Mouse (Mus musculus) layer of hippocampus, postnatal 14 days (tissue): ENCODE results near the gene Frem3. TPM values are rescaled to one million over a fixed set of nuclear protein-coding genes. Genes with fewer than 3 reads are reported as not detected.

ENCODE experiments used
- DNase-seq, 2 experiments: peaks; one replicate each; pipeline ENCODE4 v3.0.0; 2021 to 2022; ENCODE audit warnings: low spot score in 2 of 2, mixed read lengths in 1 of 2
- long read RNA-seq, 2 experiments: library from polyadenylated mRNA; stranded (forward); transcript quantifications; one replicate each; pipeline ENCODE4 v2.0.0; 2021
- total RNA-seq, 2 experiments: library from RNA; stranded (reverse); gene quantifications; 2 replicates each; pipeline ENCODE4 v1.2.3; 2021

Gene Frem3
- total RNA-seq, result 1 to 10 TPM; 1.0 to 1.1 TPM
- long read RNA-seq, experiment 1, full-length matches to known transcripts, result 1 of 1 reads
- long read RNA-seq, experiment 1, partial matches to known transcripts, result 0 of 1 reads
- long read RNA-seq, experiment 1, other reads (novel, unspliced or antisense), result 0 of 1 reads
- long read RNA-seq, experiment 2, full-length matches to known transcripts, result 1 of 1 reads
- long read RNA-seq, experiment 2, partial matches to known transcripts, result 0 of 1 reads
- long read RNA-seq, experiment 2, other reads (novel, unspliced or antisense), result 0 of 1 reads

- peak in 1 of 2 experiments; percentile 3 for DNase-seq
Measured at GRCm38 (mm10) chr8:80610549-80611440, at the start of gene Frem3. Gene Frem3, plus strand, starts transcription at chr8:80611080.

GRCm38 (mm10) chr8:80564205-80564839 lies 46.6 kb upstream of the Frem3 start:
- no peak for DNase-seq

GRCm38 (mm10) chr8:80567471-80567870 lies 43.4 kb upstream of the Frem3 start:
- no peak for DNase-seq

GRCm38 (mm10) chr8:80568243-80568995 lies 42.5 kb upstream of the Frem3 start:
- no peak for DNase-seq

GRCm38 (mm10) chr8:80572417-80573061 lies 38.3 kb upstream of the Frem3 start:
- no peak for DNase-seq

- no peak for DNase-seq
Measured at GRCm38 (mm10) chr8:80577126-80577525, 33.8 kb upstream of the Frem3 start.

- DNase-seq, result no peak
Measured at GRCm38 (mm10) chr8:80579038-80579437, 31.8 kb upstream of the Frem3 start.

- no peak for DNase-seq
Measured at GRCm38 (mm10) chr8:80592626-80593025, 18.3 kb upstream of the Frem3 start.

GRCm38 (mm10) chr8:80600600-80601170 lies 10.2 kb upstream of the Frem3 start:
- no peak for DNase-seq

- DNase-seq, result no peak
Measured at GRCm38 (mm10) chr8:80601886-80602285, 9.0 kb upstream of the Frem3 start.

GRCm38 (mm10) chr8:80607082-80607481 lies 3.8 kb upstream of the Frem3 start:
- no peak for DNase-seq

- DNase-seq, result no peak
Measured at GRCm38 (mm10) chr8:80611441-80611751, 516 bp downstream of the Frem3 start.

- DNase-seq, result no peak
Measured at GRCm38 (mm10) chr8:80619787-80620186, 8.9 kb downstream of the Frem3 start.

GRCm38 (mm10) chr8:80647394-80647793 lies 36.5 kb downstream of the Frem3 start:
- peak in 1 of 2 experiments; percentile 66 for DNase-seq

GRCm38 (mm10) chr8:80657639-80658038 lies 46.8 kb downstream of the Frem3 start:
- no peak for DNase-seq

GRCm38 (mm10) chr8:80661055-80661454 lies 50.2 kb downstream of the Frem3 start:
- no peak for DNase-seq

- no peak for DNase-seq
Measured at GRCm38 (mm10) chr8:80663476-80663875, 52.6 kb downstream of the Frem3 start.

GRCm38 (mm10) chr8:80669277-80669901 lies 58.5 kb downstream of the Frem3 start:
- no peak for DNase-seq

GRCm38 (mm10) chr8:80682594-80682993 lies 71.7 kb downstream of the Frem3 start:
- no peak for DNase-seq

GRCm38 (mm10) chr8:80683756-80684335 lies 73.0 kb downstream of the Frem3 start:
- no peak for DNase-seq
